Comparison of ENCODE assay signal across 10 mouse cellular contexts in genomic region chr4:58867242-58867641, GRCm38 (mm10). TPM values are rescaled to one million over a fixed set of nuclear protein-coding genes. Genes with fewer than 3 reads are reported as not detected.
DNase-seq lines count a peak whose midpoint lies in the region; ATAC-seq and TF ChIP-seq lines count a peak whose summit lies in the region.
"Had no signal": no experiment of that assay in that cellular context is flagged by ENCODE, and none has a peak within 500 bp of the region (broad histone marks: within the 10 kb centered on the region; RNA-seq: fewer than 3 reads in every experiment).

No protein-coding gene starts in this region.

- ATAC-seq in hindbrain, postnatal 0 days, result no peak
- no peak for ATAC-seq in hindbrain, embryonic 14.5 days (ENCODE audit: low FRiP score)
- ATAC-seq in hindbrain, embryonic 13.5 days (ENCODE audit: low FRiP score), result no peak

- no peak for TF ChIP-seq CTCF in hindbrain, postnatal 0 days (IDR thresholded peaks at IDR 0.05; ENCODE audit: low read depth)

- no peak overlapping the region for H3K4me3 ChIP-seq in hindbrain, postnatal 0 days (ENCODE audit: low read length)
- H3K4me3 ChIP-seq in hindbrain, embryonic 14.5 days (replicated peaks; ENCODE audit: low read length), result no peak overlapping the region
- no peak overlapping the region for H3K4me3 ChIP-seq in hindbrain, embryonic 13.5 days
- H3K4me3 ChIP-seq: erythroblast, embryonic 14.5 days; midbrain, embryonic 12.5 days had no signal

- 81% methylated on average over 6 of the region's 6 CpGs for WGBS in hindbrain, postnatal 0 days
- WGBS in hindbrain, embryonic 14.5 days, result 87% methylated on average over 6 of the region's 6 CpGs
- WGBS in hindbrain, embryonic 13.5 days, result 92% methylated on average over 6 of the region's 6 CpGs

- intact Hi-C loops in gastrocnemius, postnatal 14 days (cut with DNase I; ENCODE audit: low total_unique reads), result no loop called here

- H3K4me1 ChIP-seq in hindbrain, postnatal 0 days (ENCODE audit: insufficient read depth, low read length), result no peaks in the 10 kb centered on the region
- H3K4me1 ChIP-seq in hindbrain, embryonic 14.5 days (replicated peaks; ENCODE audit: control insufficient read depth, insufficient read depth, low read length), result no peaks in the 10 kb centered on the region
- H3K4me1 ChIP-seq in hindbrain, embryonic 13.5 days (replicated peaks), result no peaks in the 10 kb centered on the region
- H3K4me1 ChIP-seq: midbrain, embryonic 12.5 days had no signal

- no peaks in the 10 kb centered on the region; the same call in 1 of the 2 replicates for H3K36me3 ChIP-seq in hindbrain, postnatal 0 days (ENCODE audit: insufficient read depth, low read length)
- H3K36me3 ChIP-seq in hindbrain, embryonic 14.5 days (replicated peaks; ENCODE audit: control insufficient read depth, insufficient read depth), result peaks cover 16% of the 10 kb centered on the region
- H3K36me3 ChIP-seq in hindbrain, embryonic 13.5 days, result peaks cover 3% of the 10 kb centered on the region
- H3K36me3 ChIP-seq: midbrain, embryonic 12.5 days had no signal

- no peaks in the 10 kb centered on the region for H3K9me3 ChIP-seq in hindbrain, postnatal 0 days (ENCODE audit: low read length)
- H3K9me3 ChIP-seq in hindbrain, embryonic 14.5 days (ENCODE audit: control insufficient read depth, low read length), result no peaks in the 10 kb centered on the region
- no peaks in the 10 kb centered on the region for H3K9me3 ChIP-seq in hindbrain, embryonic 13.5 days
- H3K9me3 ChIP-seq: midbrain, embryonic 12.5 days had no signal

- H3K9ac ChIP-seq in hindbrain, postnatal 0 days (replicated peaks; ENCODE audit: low read length), result no peak overlapping the region
- H3K9ac ChIP-seq in hindbrain, embryonic 14.5 days, result no peak overlapping the region
- no peak overlapping the region for H3K9ac ChIP-seq in hindbrain, embryonic 13.5 days
- H3K9ac ChIP-seq: midbrain, embryonic 12.5 days had no signal

- H3K27ac ChIP-seq in hindbrain, postnatal 0 days, result no peak overlapping the region
- no peak overlapping the region for H3K27ac ChIP-seq in hindbrain, embryonic 14.5 days
- H3K27ac ChIP-seq in hindbrain, embryonic 13.5 days, result no peak overlapping the region
- H3K27ac ChIP-seq: midbrain, embryonic 12.5 days had no signal

- H3K4me2 ChIP-seq in hindbrain, postnatal 0 days (ENCODE audit: low read depth, low read length), result no peak overlapping the region
- no peak overlapping the region for H3K4me2 ChIP-seq in hindbrain, embryonic 14.5 days (replicated peaks)
- H3K4me2 ChIP-seq in hindbrain, embryonic 13.5 days, result no peak overlapping the region
- H3K4me2 ChIP-seq: midbrain, embryonic 12.5 days had no signal

- DNase-seq in hindbrain, postnatal 0 days (ENCODE audit: low spot score), result peak; percentile 5
- no peak for DNase-seq in hindbrain, embryonic 14.5 days (ENCODE audit: low spot score)
- DNase-seq in 3134 (ENCODE audit: extremely low read depth, insufficient read length, low spot score), result peak; percentile 73
- DNase-seq in adrenal gland, adult 2 months, result peak; percentile 85
- peak; percentile 17 for DNase-seq in gastrocnemius, postnatal 14 days
- DNase-seq in retina, postnatal 1 day, result no peak
- no peak for DNase-seq in ovary, postnatal 10 days (ENCODE audit: low spot score)

- no peaks in the 10 kb centered on the region for H3K27me3 ChIP-seq in hindbrain, postnatal 0 days (ENCODE audit: insufficient read depth, low read length)
- H3K27me3 ChIP-seq in hindbrain, embryonic 14.5 days (ENCODE audit: control insufficient read depth, insufficient read depth, low read length), result no peaks in the 10 kb centered on the region
- H3K27me3 ChIP-seq in hindbrain, embryonic 13.5 days, result no peaks in the 10 kb centered on the region
- H3K27me3 ChIP-seq: midbrain, embryonic 12.5 days had no signal

RNA-seq across cellular contexts. Expression of gene Ecpas, which starts 45.3 kb away (rescaled TPM):
- total RNA-seq in hindbrain, postnatal 0 days (2014; rRNA removed), result 53.0 and 55.8 TPM in 2 replicates
- 33.5 and 36.6 TPM in 2 replicates for polyA plus RNA-seq in hindbrain, postnatal 0 days (2015; fragmentation: Nextera tagmentation; extraction: Ambion mirVana)
- 47.8 and 49.3 TPM in 2 replicates for polyA plus RNA-seq in hindbrain, embryonic 14.5 days (2014; fragmentation: Nextera tagmentation; extraction: Ambion mirVana)
- total RNA-seq in adrenal gland, adult 2 months (2021), result 100 to 1,000 TPM; 132 to 194 TPM
- polyA plus RNA-seq in adrenal gland, adult 2 months (2012; rRNA removed), result 55.6 and 63.9 TPM in 2 replicates
- 100 to 1,000 TPM; 206 to 221 TPM for total RNA-seq in gastrocnemius, postnatal 14 days (2021)
- 28.4 and 28.8 TPM in 2 replicates for polyA plus RNA-seq in hindbrain, embryonic 13.5 days (2015; fragmentation: Nextera tagmentation; extraction: Ambion mirVana)

Comparison
In these comparisons a context has a peak if more than half of its experiments do, and no peak if none do; other contexts are left out.
1. DNase-seq: peak in hindbrain, postnatal 0 days (single experiment), 3134 (single experiment), adrenal gland, adult 2 months (single experiment) and gastrocnemius, postnatal 14 days (single experiment); none in hindbrain, embryonic 14.5 days (single experiment), retina, postnatal 1 day (single experiment) and ovary, postnatal 10 days (single experiment).